Mouse (Mus musculus) embryonic facial prominence, embryonic 10.5 days (tissue): ENCODE data around the gene Pepd. TPM values are rescaled to one million over a fixed set of nuclear protein-coding genes. Genes with fewer than 3 reads are reported as not detected.

ENCODE experiments used
- DNase-seq: peaks from one replicate; pipeline ENCODE4 v3.0.0-alpha.2; 2017; ENCODE audit warnings: low spot score
- H3K27ac ChIP-seq: fragments of 300-500 bp; sonication (generic); replicated peaks from 2 replicates; pipeline ENCODE4 v1.5.1; 2016; ENCODE audit warnings: mild to moderate bottlenecking
- H3K27me3 ChIP-seq: fragments of 300-500 bp; sonication (generic); replicated peaks from 2 replicates; pipeline ENCODE4 v1.6.1; 2016; ENCODE audit warnings: low read depth, mild to moderate bottlenecking; ENCODE audit not compliant: poor library complexity, severe bottlenecking
- H3K36me3 ChIP-seq: fragments of 300-500 bp; sonication (generic); replicated peaks from 2 replicates; pipeline ENCODE4 v1.6.1; 2016; ENCODE audit warnings: mild to moderate bottlenecking, moderate library complexity
- H3K4me1 ChIP-seq: fragments of 300-500 bp; sonication (generic); 2 replicates; pipeline ENCODE4 v1.6.1; 2016
- H3K4me3 ChIP-seq: fragments of 300-500 bp; sonication (generic); 2 replicates; pipeline ENCODE4 v1.5.1; 2016; ENCODE audit warnings: mild to moderate bottlenecking, moderate library complexity
- H3K9me3 ChIP-seq: fragments of 300-500 bp; sonication (generic); 2 replicates; pipeline ENCODE4 v1.6.1; 2016; ENCODE audit warnings: mild to moderate bottlenecking
- WGBS: fragments of 180-500 bp; shearing (Covaris S2); methylation state at CpG from one replicate; pipeline ENCODE4 v1.1.7; 2016; 5-methylcytosine and 5-hydroxymethylcytosine counted together
- polyA plus RNA-seq: library from polyadenylated mRNA; unstranded; fragments of >200 nt; fragmentation: Nextera tagmentation; extraction: Ambion mirVana; gene quantifications from 2 replicates; pipeline ENCODE4 v1.2.1, GENCODE M21; 2016

The Pepd gene
- polyA plus RNA-seq = 77.1 and 79.7 TPM in 2 replicates

DNA sequence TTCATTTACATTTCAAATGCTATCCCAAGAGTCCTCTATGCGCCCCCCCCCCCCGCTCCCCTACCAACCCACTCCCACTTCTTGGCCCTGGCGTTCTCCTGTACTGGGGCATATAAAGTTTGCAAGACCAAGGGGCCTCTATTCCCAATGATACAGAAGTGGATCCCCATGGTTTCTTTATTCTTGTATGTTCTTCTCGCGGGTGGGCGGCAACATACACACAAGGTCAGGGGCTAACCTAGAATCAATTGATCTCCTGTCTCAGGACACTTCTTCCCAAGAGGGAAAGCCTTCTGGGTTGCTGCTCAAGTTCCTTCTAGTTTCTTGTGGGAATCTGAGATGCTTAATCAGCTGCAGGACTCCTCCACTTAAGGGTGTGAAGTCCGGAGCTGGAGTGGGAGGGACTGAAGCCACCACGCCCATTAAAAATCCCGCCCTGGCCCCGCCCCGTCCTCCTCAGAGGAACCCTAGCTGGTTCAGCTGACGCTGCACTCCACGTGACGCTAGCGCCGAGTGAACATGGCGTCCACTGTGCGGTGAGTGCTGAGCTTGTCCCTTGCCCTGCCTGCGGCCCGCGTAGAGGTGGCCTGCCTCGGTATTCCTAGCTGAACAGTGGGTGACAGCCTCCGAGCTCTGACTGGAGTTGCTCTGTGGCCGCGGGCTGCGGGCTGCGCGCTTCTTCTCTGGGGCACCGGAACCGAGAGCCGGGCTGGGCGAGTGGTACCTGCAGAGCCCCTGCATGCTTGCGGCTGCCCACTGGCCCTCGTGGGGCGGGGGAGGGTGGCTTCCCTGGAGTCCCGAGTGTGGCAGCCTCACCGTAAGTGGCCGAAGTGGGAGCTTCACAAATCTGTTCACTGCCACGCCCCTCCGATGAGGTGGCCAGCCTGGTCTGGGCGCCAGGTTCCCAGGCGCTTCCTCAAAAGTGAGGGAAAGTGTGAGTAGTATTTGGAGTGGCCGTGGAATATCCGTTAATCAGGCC lies at the start of gene Pepd:
Gene Pepd (plus strand): TSS at position 461 of the 979 bp plus-strand sequence.
- no peaks in the 10 kb centered on the region for H3K36me3 ChIP-seq
- 7% methylated on average over 44 of the region's 44 CpGs for WGBS
- peak within 1 kb of the TSS; percentile 99 for H3K4me3 ChIP-seq
- H3K4me1 ChIP-seq = peaks cover 31% of the 10 kb centered on the region
- H3K9me3 ChIP-seq = no peaks in the 10 kb centered on the region
- H3K27me3 ChIP-seq = peaks cover 16% of the 10 kb centered on the region
- peak within 1 kb of the TSS; percentile 84 for H3K27ac ChIP-seq
- peak; percentile 95 for DNase-seq

DNA sequence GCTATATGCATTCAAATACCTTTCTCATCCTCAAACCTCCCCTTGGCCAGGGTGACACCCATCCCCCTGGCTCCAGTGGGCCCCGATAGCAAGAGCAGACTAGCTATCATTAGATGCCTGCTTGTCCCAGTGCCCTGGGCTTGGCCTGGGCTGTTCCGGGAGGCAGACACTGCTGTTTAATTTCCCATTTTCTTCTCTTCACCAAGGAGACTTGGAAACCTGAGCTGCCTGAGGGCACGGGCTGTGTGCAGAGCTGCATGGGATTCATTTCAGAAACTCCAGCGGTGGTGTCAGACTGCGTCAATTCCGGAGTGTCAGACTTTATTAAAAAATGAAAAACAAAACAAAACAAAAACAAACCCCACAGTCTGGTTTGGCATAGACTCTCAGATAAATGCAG lies 44.9 kb upstream of the Pepd start:
- 48% methylated on average over 6 of the region's 6 CpGs for WGBS
- peak; percentile 29 for DNase-seq
- Histone ChIP-seq H3K27me3 (no peaks in the 10 kb centered on the region), H3K9me3 (no peaks in the 10 kb centered on the region), H3K4me1 (peaks cover 19% of the 10 kb centered on the region), H3K4me3 (no peak overlapping the region), H3K36me3 (no peaks in the 10 kb centered on the region), H3K27ac (no peak overlapping the region)

DNA sequence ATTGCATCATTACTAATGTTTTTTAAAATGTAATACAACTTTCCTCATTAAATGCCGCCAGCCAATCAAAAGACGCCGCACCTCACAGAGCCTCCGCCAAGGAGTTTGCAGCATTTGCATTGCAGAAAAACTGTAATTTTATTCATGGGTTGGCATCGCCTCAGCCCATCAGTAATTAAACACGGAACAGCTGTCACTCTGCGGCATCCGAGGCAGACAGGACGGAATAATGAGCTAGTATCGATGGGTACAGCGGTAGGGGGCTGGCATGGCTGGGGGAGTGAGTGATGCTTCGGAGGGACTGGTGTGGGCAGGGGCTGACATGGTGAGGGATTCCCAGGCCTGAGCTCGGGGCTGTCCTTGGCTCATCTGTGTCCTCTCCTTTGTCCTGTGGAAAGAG lies 42.5 kb upstream of the Pepd start:
- peaks cover 19% of the 10 kb centered on the region for H3K4me1 ChIP-seq
- no peaks in the 10 kb centered on the region for H3K27me3 ChIP-seq
- DNase-seq = no peak
- no peak overlapping the region for H3K27ac ChIP-seq
- H3K9me3 ChIP-seq = no peaks in the 10 kb centered on the region
- no peaks in the 10 kb centered on the region for H3K36me3 ChIP-seq
- WGBS = 85% methylated on average over 13 of the region's 13 CpGs
- H3K4me3 ChIP-seq = no peak overlapping the region

DNA sequence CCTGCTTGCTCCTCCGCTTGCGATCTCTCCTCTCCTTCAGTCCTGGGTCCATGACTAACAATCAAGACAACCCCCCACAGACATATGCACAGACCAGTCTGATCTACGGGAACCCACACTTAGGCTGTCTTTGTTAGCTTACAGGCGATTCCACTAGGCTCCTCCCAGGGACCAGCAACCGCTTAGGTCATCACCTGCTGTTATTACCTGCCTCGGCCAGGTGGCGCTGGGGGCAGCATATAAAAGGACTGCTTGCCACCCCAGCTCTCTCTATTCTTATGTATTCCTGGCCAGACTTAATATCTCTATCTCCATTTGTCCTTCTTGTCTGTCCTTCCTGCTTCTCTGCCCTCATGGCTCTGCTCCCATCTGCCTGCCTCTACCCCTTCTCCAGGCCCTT lies 35.4 kb upstream of the Pepd start:
- 61% methylated on average over 7 of the region's 7 CpGs for WGBS
- no peak overlapping the region for H3K4me3 ChIP-seq
- no peak overlapping the region for H3K27ac ChIP-seq
- no peaks in the 10 kb centered on the region for H3K27me3 ChIP-seq
- no peaks in the 10 kb centered on the region for H3K9me3 ChIP-seq
- H3K36me3 ChIP-seq = no peaks in the 10 kb centered on the region
- peak; percentile 23 for DNase-seq
- H3K4me1 ChIP-seq = peaks cover 4% of the 10 kb centered on the region; the same call in 1 of the 2 replicates

DNA sequence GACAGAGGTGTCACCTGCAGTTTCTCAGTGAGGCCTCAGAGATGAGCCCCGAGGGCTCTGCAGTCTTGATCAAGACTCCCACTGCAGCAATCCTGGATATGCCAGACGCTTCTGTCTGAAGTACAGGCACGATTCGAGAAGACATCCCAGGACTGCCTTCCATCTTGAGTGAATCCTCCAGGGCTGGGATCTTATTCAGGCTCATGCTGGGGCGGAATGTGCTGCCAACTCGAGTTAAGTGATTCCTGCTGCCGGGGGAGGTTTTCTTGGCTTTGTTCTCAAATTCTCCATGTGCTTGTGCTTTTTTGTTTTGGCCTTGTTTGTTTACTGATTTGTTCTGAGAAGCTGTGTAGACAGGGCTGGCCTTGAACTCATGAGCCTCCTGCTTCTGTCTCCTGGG lies 34.4 kb upstream of the Pepd start:
- no peaks in the 10 kb centered on the region for H3K27me3 ChIP-seq
- no peak for DNase-seq
- no peak overlapping the region for H3K27ac ChIP-seq
- 62% methylated on average over 7 of the region's 7 CpGs for WGBS
- H3K4me3 ChIP-seq = no peak overlapping the region
- H3K36me3 ChIP-seq = no peaks in the 10 kb centered on the region
- peaks cover 4% of the 10 kb centered on the region; the same call in 1 of the 2 replicates for H3K4me1 ChIP-seq
- no peaks in the 10 kb centered on the region for H3K9me3 ChIP-seq

DNA sequence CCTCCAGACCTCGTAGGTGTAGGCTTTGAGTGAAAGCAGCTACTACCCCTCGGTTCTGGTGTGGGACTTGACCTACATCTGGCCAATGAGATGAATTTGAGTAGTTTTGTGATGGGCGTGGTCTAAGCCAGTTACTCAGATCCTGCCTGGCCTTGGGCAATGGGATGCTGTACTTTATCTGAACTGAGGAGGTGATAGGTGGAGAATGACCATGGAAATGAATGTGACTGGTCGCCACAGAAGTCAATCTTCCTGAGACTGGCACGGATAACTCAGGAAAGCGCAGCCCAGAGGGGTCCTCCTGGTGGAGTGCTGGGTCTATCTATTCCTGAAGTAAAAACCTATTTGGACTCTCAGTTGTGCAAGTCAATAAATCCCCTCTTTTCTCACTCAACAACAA lies 23.7 kb upstream of the Pepd start:
- no peaks in the 10 kb centered on the region for H3K9me3 ChIP-seq
- DNase-seq = no peak
- no peaks in the 10 kb centered on the region for H3K27me3 ChIP-seq
- H3K4me3 ChIP-seq = no peak overlapping the region
- H3K36me3 ChIP-seq = no peaks in the 10 kb centered on the region
- 71% methylated on average over 6 of the region's 6 CpGs for WGBS
- H3K27ac ChIP-seq = no peak overlapping the region
- H3K4me1 ChIP-seq = no peaks in the 10 kb centered on the region

DNA sequence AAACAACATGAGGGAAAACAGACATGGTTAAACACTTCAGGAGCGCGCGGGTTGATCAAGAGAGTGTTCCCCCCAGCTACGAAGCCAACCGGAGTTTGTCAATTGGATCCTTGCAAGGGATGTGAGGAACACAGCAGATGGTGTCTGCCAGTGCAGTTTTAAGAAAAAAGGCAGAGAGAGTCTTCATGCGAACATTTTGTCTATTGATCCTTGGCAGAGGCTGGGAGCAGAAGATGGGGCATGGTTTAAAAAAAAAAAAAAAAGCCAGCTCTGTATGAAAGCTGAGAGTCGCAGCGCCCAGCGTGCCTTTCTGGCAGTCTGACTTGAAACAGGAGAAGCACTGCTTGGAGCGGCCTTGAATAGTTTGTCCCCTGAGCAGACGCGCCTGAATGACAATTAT lies 23.3 kb upstream of the Pepd start:
- Histone ChIP-seq H3K36me3 (no peaks in the 10 kb centered on the region), H3K27ac (no peak overlapping the region), H3K4me3 (no peak overlapping the region), H3K4me1 (no peaks in the 10 kb centered on the region), H3K27me3 (no peaks in the 10 kb centered on the region), H3K9me3 (no peaks in the 10 kb centered on the region)
- WGBS = 62% methylated on average over 12 of the region's 12 CpGs
- DNase-seq = no peak

DNA sequence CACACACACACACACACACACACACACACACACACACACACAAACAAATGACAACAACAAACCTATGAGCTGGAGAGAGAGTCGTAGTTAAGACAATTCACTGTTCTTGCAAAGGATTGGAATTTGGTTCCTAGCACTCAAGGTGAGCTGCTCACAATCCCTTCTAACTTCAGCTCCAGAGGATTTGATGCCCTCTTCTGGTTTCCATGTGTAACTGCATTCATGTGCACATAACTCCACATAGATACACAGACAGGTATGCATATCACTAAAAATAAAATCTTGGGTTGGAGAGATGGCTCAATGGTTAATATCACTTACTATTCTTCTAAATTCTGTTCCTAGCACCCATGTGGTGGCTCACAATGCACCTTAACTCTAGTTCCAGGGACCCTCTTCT lies 19.3 kb upstream of the Pepd start:
- H3K36me3 ChIP-seq = no peaks in the 10 kb centered on the region
- no peak overlapping the region for H3K27ac ChIP-seq
- H3K27me3 ChIP-seq = no peaks in the 10 kb centered on the region
- peaks cover 16% of the 10 kb centered on the region for H3K4me1 ChIP-seq
- no peak for DNase-seq
- H3K9me3 ChIP-seq = no peaks in the 10 kb centered on the region
- WGBS = 98% methylated on average over 1 of the region's 1 CpGs
- no peak overlapping the region for H3K4me3 ChIP-seq

DNA sequence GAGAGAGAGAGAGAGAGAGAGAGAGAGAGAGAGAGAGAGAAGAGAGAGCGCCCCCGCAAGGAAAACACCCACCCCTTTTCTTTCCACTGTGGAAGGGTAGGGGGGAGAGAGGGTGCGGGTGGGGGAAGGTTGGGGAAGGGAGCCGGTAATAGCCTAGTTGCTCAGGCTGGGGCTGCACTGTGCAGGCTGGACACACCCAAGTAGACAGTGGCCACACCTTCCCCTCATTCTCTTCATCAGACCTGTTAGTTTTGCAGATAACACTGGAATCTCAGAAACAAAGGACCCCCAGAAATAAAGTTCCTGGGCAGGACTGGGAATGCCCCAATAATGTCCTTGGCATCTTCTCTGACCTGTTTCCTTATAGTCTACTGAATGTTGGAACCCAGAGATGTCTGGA lies 15.7 kb upstream of the Pepd start:
- 81% methylated on average over 4 of the region's 4 CpGs for WGBS
- H3K4me3 ChIP-seq = no peak overlapping the region
- H3K9me3 ChIP-seq = no peaks in the 10 kb centered on the region
- peaks cover 21% of the 10 kb centered on the region for H3K4me1 ChIP-seq
- no peaks in the 10 kb centered on the region for H3K36me3 ChIP-seq
- H3K27ac ChIP-seq = no peak overlapping the region
- no peak for DNase-seq
- H3K27me3 ChIP-seq = no peaks in the 10 kb centered on the region

DNA sequence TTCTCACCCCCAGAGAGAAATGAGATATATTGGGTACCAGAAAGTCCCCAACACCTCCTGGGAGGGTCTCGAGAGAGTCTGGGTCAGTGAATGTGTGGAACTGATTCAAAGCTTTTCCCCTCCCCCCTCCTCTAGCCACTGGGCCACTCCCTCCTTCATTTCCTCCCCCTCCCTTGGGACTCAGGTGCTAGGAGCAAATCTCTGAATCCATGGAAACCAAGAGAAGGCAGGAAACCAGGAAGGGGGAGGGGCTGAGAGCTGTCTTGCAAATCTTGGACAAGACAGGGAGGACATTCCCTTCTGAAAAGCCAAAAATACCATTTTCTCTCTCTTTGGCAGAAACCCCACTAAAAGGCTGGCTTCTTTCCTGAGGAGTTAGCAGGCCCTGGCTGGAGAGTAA lies 15.1 kb upstream of the Pepd start:
- H3K27ac ChIP-seq = no peak overlapping the region
- no peak overlapping the region for H3K4me3 ChIP-seq
- peaks cover 21% of the 10 kb centered on the region for H3K4me1 ChIP-seq
- no peaks in the 10 kb centered on the region for H3K36me3 ChIP-seq
- H3K9me3 ChIP-seq = no peaks in the 10 kb centered on the region
- no peak for DNase-seq
- no peaks in the 10 kb centered on the region for H3K27me3 ChIP-seq
- 17% methylated on average over 1 of the region's 1 CpGs for WGBS

DNA sequence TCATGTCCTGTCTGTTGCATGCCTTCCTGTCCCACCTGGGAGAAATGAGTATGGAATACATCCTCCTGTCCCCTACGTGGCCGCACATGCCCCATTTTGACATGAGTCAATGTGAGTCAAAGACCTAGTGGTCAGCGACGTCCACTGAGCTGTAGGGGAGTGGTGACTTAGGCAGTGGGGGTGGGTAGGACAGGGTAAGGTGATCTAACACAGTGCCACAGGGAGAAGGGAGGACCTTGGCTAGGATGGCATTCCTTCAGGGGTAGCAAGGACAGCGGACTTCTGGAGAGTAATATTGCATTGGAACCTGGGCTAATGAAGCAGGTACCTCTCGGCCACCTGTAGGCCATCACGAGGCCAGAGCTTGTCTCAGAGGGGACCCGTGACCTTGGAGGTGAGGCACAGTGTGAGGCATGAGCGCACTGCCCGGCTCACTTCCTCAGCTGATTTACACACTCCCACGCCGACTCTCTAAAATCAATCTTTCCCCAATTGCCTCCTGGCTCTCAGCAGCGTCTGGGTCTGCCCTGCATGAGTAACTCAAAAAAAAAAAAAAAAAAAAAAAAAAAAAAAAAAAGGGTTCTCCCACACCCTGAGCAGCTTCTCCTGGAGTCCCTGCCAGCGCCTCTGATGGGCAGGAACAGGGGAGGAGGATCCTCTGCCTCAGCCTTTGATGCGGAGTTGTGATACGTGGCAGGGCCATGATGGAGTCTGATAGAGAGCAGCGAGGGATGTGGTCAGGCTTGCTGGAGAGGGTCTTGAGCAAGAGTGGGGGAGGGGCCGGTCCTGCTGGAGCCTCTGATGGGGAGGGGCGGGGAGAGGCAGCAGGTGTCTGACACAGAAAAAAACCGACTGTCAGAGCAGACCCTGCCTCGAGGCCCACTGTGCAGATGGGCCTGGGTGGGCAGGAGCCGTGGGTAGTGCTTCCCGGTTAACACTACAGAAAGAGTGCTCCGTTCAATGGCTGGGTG lies 1.8 kb upstream of the Pepd start:
- H3K4me1 ChIP-seq = peaks cover 31% of the 10 kb centered on the region
- 35% methylated on average over 24 of the region's 24 CpGs for WGBS
- H3K36me3 ChIP-seq = no peaks in the 10 kb centered on the region
- no peak overlapping the region for H3K27ac ChIP-seq
- DNase-seq = peak; percentile 62
- no peaks in the 10 kb centered on the region for H3K9me3 ChIP-seq
- no peak overlapping the region for H3K4me3 ChIP-seq
- H3K27me3 ChIP-seq = peaks cover 16% of the 10 kb centered on the region

DNA sequence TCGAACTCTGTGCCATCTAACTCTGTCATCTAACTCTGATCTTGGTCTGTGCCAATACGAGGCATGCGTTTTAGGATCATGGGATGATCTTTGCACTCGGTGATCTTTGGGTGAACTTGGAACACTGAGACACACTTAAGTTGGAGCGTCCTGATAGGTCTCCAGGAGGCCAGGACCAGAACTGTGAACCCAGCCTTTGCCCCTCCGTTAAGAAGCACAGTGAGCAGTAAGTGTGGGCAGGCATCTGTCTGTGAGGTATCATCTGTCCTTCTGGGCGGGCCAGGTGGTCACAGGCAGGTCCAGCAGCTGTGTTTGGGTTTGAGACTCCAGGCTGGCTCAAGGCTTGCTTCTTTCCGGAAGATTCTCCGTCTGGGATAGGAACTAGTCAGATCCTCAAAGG lies 1.8 kb downstream of the Pepd start:
- no peak overlapping the region for H3K4me3 ChIP-seq
- H3K36me3 ChIP-seq = no peaks in the 10 kb centered on the region
- no peak for DNase-seq
- no peaks in the 10 kb centered on the region for H3K9me3 ChIP-seq
- peaks cover 31% of the 10 kb centered on the region for H3K4me1 ChIP-seq
- WGBS = 88% methylated on average over 9 of the region's 9 CpGs
- H3K27me3 ChIP-seq = peaks cover 16% of the 10 kb centered on the region
- no peak overlapping the region for H3K27ac ChIP-seq
